Mouse (Mus musculus): ENCODE data around the gene Kif5a. TPM values are rescaled to one million over a fixed set of nuclear protein-coding genes. Genes with fewer than 3 reads are reported as not detected.

The Kif5a gene
- total and polyA plus RNA-seq, 3 experiments, result 0.34 to 2.2 (median 0.45) TPM

GRCm38 (mm10) chr10:127230693-127231092, 32.5 kb downstream of the Kif5a start:
- TF ChIP-seq EP300 (IDR thresholded peaks at IDR 0.05; ENCODE audit: insufficient read depth, low read depth, low read length) (no peak), CTCF (IDR thresholded peaks at IDR 0.05) (no peak), POLR2A (IDR thresholded peaks at IDR 0.05; ENCODE audit: insufficient read depth, low read depth, low read length) (no peak)
- DNase-seq, result no peak
- no peak overlapping the region for H3K4me3 ChIP-seq
- intact Hi-C loops (cut with DNase I), result no loop called here
- no peaks in the 10 kb centered on the region; the same call in 1 of the 2 replicates for H3K27me3 ChIP-seq (ENCODE audit: control insufficient read depth, insufficient read depth, low read length)
- H3K27ac ChIP-seq, result no peak overlapping the region
- no peaks in the 10 kb centered on the region for H3K36me3 ChIP-seq (ENCODE audit: control insufficient read depth, insufficient read depth, low read length)
- 77% methylated on average over 12 of the region's 12 CpGs for whole genome bisulfite sequencing
- H3K79me2 ChIP-seq (replicated peaks; ENCODE audit: control insufficient read depth, insufficient read depth, low read length), result no peaks in the 10 kb centered on the region
- H3K4me1 ChIP-seq (ENCODE audit: control insufficient read depth, insufficient read depth, low read length), result no peaks in the 10 kb centered on the region
- no peak overlapping the region for H3K9ac ChIP-seq (ENCODE audit: low read depth, low read length)

DNA sequence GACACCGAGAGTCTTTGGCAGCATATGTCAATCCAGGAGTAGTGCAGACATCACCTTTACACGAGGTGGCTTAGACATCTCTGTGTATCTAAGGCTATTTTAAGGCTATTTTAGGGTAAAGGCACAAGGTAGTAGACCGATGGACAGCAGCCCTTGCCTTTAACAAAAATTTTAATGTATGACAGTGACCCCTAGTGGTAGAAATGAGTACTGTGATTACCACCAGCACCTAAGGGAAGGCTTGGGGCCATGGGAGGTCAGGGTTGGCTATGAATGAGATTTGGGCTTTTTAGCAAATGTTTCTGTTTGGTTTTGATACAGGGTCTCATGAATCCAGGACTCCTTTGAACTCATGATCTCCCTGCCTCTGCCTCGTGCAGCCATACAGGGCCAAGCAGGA, 34.3 kb downstream of the Kif5a start:
- no peaks in the 10 kb centered on the region for H3K27me3 ChIP-seq (ENCODE audit: control insufficient read depth, insufficient read depth, low read length)
- H3K79me2 ChIP-seq (replicated peaks; ENCODE audit: control insufficient read depth, insufficient read depth, low read length), result no peaks in the 10 kb centered on the region
- peak; percentile 62; the same call in 1 of the 2 replicates for TF ChIP-seq EP300 (IDR thresholded peaks at IDR 0.05; ENCODE audit: insufficient read depth, low read depth, low read length)
- peak; percentile 94 for TF ChIP-seq CTCF (IDR thresholded peaks at IDR 0.05)
- TF ChIP-seq POLR2A (IDR thresholded peaks at IDR 0.05; ENCODE audit: insufficient read depth, low read depth, low read length), result no peak
- no peak overlapping the region for H3K4me3 ChIP-seq
- H3K36me3 ChIP-seq (ENCODE audit: control insufficient read depth, insufficient read depth, low read length), result no peaks in the 10 kb centered on the region
- no peaks in the 10 kb centered on the region for H3K4me1 ChIP-seq (ENCODE audit: control insufficient read depth, insufficient read depth, low read length)
- no peak overlapping the region for H3K9ac ChIP-seq (ENCODE audit: low read depth, low read length)
- H3K27ac ChIP-seq, result no peak overlapping the region
- intact Hi-C loops (cut with DNase I), result loop anchor here (1.0 kb wide), 3 partner anchors 52 to 104 kb away; partner anchors contain the start of gene B4galnt1
- peak in 1 of 2 experiments; percentile 29 for DNase-seq
- WGBS, result 20% methylated on average over 4 of the region's 4 CpGs

DNA sequence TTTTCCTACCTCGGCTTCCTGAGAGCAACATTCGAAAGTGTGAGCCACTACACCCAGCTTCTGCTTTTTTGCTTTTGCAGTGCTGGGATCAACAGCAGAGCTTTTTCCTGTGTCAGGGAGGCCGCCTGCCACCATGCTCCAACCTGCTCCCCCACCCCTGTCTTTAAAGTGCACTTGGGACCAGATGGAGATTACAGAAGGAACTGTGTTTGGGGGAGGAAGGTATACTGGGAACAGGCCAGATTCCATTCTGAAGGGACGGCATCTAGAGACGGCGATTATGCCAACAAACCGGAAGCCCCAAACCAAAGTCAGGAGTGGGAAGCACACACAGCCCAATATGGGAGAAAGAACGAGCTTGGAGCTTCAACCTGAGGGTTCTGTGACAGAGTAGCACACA, 36.0 kb downstream of the Kif5a start:
- no peaks in the 10 kb centered on the region for H3K27me3 ChIP-seq (ENCODE audit: control insufficient read depth, insufficient read depth, low read length)
- H3K79me2 ChIP-seq (replicated peaks; ENCODE audit: control insufficient read depth, insufficient read depth, low read length), result no peaks in the 10 kb centered on the region
- intact Hi-C loops (cut with DNase I), result no loop called here
- no peaks in the 10 kb centered on the region for H3K36me3 ChIP-seq (ENCODE audit: control insufficient read depth, insufficient read depth, low read length)
- 77% methylated on average over 8 of the region's 8 CpGs for WGBS
- H3K4me1 ChIP-seq (ENCODE audit: control insufficient read depth, insufficient read depth, low read length), result no peaks in the 10 kb centered on the region
- no peak overlapping the region for H3K9ac ChIP-seq (ENCODE audit: low read depth, low read length)
- DNase-seq, result no peak
- H3K4me3 ChIP-seq, result no peak overlapping the region
- TF ChIP-seq EP300 (IDR thresholded peaks at IDR 0.05; ENCODE audit: insufficient read depth, low read depth, low read length), result no peak
- no peak for TF ChIP-seq CTCF (IDR thresholded peaks at IDR 0.05)
- TF ChIP-seq POLR2A (IDR thresholded peaks at IDR 0.05; ENCODE audit: insufficient read depth, low read depth, low read length), result no peak
- no peak overlapping the region for H3K27ac ChIP-seq

DNA sequence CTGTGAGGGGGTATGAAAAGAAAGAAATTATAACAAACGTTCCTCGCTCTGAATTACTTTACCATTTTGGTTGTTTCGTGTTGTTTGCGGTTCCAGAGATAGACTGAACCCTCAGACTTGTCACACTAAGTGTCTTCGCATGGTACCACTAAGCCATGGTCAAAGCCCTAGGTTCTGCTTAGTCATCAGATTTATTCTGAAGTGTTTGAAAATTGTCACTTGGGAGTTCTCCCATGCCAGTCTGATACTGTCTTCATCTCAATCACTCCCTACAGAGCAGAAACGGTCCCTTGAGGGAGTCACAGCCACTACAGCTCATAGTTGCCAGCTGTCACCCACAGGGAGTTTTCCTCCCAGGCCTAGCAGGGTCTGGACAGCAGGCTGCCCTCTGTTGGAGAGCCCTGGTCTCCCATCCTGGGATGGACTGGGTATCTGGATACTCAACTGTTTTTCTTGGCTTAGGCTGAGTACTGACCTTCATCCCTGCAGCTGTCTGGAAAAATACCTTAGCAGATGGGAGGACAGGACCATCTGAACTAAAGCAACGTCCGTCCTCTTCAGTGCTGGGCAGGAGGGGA, 36.7 kb downstream of the Kif5a start:
- H3K27ac ChIP-seq, result no peak overlapping the region
- no peaks in the 10 kb centered on the region for H3K79me2 ChIP-seq (replicated peaks; ENCODE audit: control insufficient read depth, insufficient read depth, low read length)
- no peak for DNase-seq
- no peak overlapping the region for H3K9ac ChIP-seq (ENCODE audit: low read depth, low read length)
- no peaks in the 10 kb centered on the region for H3K4me1 ChIP-seq (ENCODE audit: control insufficient read depth, insufficient read depth, low read length)
- 60% methylated on average over 8 of the region's 8 CpGs for WGBS
- no peaks in the 10 kb centered on the region for H3K27me3 ChIP-seq (ENCODE audit: control insufficient read depth, insufficient read depth, low read length)
- intact Hi-C loops (cut with DNase I), result no loop called here
- peak; percentile 63 for TF ChIP-seq CTCF (IDR thresholded peaks at IDR 0.05)
- no peak for TF ChIP-seq EP300 (IDR thresholded peaks at IDR 0.05; ENCODE audit: insufficient read depth, low read depth, low read length)
- TF ChIP-seq POLR2A (IDR thresholded peaks at IDR 0.05; ENCODE audit: insufficient read depth, low read depth, low read length), result no peak
- H3K4me3 ChIP-seq, result no peak overlapping the region
- H3K36me3 ChIP-seq (ENCODE audit: control insufficient read depth, insufficient read depth, low read length), result no peaks in the 10 kb centered on the region

GRCm38 (mm10) chr10:127225732-127226131, 37.4 kb downstream of the Kif5a start:
- Histone ChIP-seq H3K9ac (ENCODE audit: low read depth, low read length) (no peak overlapping the region), H3K27ac (no peak overlapping the region), H3K79me2 (replicated peaks; ENCODE audit: control insufficient read depth, insufficient read depth, low read length) (no peaks in the 10 kb centered on the region), H3K36me3 (ENCODE audit: control insufficient read depth, insufficient read depth, low read length) (no peaks in the 10 kb centered on the region), H3K4me3 (no peak overlapping the region), H3K4me1 (ENCODE audit: control insufficient read depth, insufficient read depth, low read length) (no peaks in the 10 kb centered on the region), H3K27me3 (ENCODE audit: control insufficient read depth, insufficient read depth, low read length) (no peaks in the 10 kb centered on the region)
- 40% methylated on average over 10 of the region's 10 CpGs for WGBS
- intact Hi-C loops (cut with DNase I), result no loop called here
- DNase-seq, result no peak
- no peak for TF ChIP-seq POLR2A (IDR thresholded peaks at IDR 0.05; ENCODE audit: insufficient read depth, low read depth, low read length)
- TF ChIP-seq CTCF (IDR thresholded peaks at IDR 0.05), result no peak
- no peak for TF ChIP-seq EP300 (IDR thresholded peaks at IDR 0.05; ENCODE audit: insufficient read depth, low read depth, low read length)

DNA sequence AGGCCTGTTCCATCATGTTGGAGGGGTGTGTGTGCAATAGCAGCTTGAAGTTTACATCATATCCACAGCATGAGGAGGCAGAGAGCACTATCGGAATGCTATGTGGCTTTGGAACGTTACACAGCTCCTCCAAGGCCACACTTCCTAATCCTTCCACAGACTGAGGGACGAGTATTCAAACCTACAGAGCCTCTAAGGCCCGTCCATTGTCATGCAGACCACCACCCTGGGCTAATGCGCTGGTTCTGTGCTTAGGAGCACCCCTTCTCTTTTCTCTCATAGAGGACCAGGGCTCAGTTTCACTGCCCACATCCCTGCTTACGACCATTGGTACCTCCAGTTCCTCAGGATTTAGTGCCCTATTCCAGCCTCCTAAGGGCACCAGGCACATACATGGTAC, 37.9 kb downstream of the Kif5a start:
- no peaks in the 10 kb centered on the region for H3K4me1 ChIP-seq (ENCODE audit: control insufficient read depth, insufficient read depth, low read length)
- H3K79me2 ChIP-seq (replicated peaks; ENCODE audit: control insufficient read depth, insufficient read depth, low read length), result no peaks in the 10 kb centered on the region
- WGBS, result 73% methylated on average over 6 of the region's 6 CpGs
- no peak for TF ChIP-seq CTCF (IDR thresholded peaks at IDR 0.05)
- no peak for TF ChIP-seq POLR2A (IDR thresholded peaks at IDR 0.05; ENCODE audit: insufficient read depth, low read depth, low read length)
- TF ChIP-seq EP300 (IDR thresholded peaks at IDR 0.05; ENCODE audit: insufficient read depth, low read depth, low read length), result no peak
- no peak overlapping the region for H3K9ac ChIP-seq (ENCODE audit: low read depth, low read length)
- H3K27me3 ChIP-seq (ENCODE audit: control insufficient read depth, insufficient read depth, low read length), result no peaks in the 10 kb centered on the region
- intact Hi-C loops (cut with DNase I), result no loop called here
- H3K27ac ChIP-seq, result no peak overlapping the region
- H3K4me3 ChIP-seq, result no peak overlapping the region
- H3K36me3 ChIP-seq (ENCODE audit: control insufficient read depth, insufficient read depth, low read length), result no peaks in the 10 kb centered on the region
- DNase-seq, result no peak
